Mouse (Mus musculus) brown adipose tissue, adult 24 weeks (tissue): ENCODE results near the gene Pdcd4. TPM values are rescaled to one million over a fixed set of nuclear protein-coding genes. Genes with fewer than 3 reads are reported as not detected.

Experiments used
- polyA plus RNA-seq: library from polyadenylated mRNA; stranded (reverse); fragments of >200 nt; gene quantifications from 2 replicates; pipeline ENCODE4 v1.2.4, GENCODE M21; 2012; ENCODE audit not compliant: missing spikeins, insufficient read depth, insufficient read length

Gene Pdcd4
- polyA plus RNA-seq, 1 experiment: 33.8 TPM

Other genes with a start within 250 kb of the Pdcd4 start
- 0.71 and 1.5 TPM in 2 replicates for gene Rbm20, start 214.9 kb upstream of the Pdcd4 start, polyA plus RNA-seq
- gene Shoc2, start 52.1 kb downstream of the Pdcd4 start, polyA plus RNA-seq: 24.7 and 35.9 TPM in 2 replicates
- 61.0 and 70.1 TPM in 2 replicates for gene Bbip1, start 52.4 kb downstream of the Pdcd4 start, polyA plus RNA-seq
- not detected in 2 replicates for gene Adra2a, start 151.9 kb downstream of the Pdcd4 start, polyA plus RNA-seq